9 mouse cellular contexts compared by ENCODE assay signal in genomic region chr4:136369727-136370126, GRCm38 (mm10). TPM values are rescaled to one million over a fixed set of nuclear protein-coding genes. Genes with fewer than 3 reads are reported as not detected.
DNase-seq lines count a peak whose midpoint lies in the region; ATAC-seq and TF ChIP-seq lines count a peak whose summit lies in the region.
"Had no signal": no experiment of that assay in that cellular context is flagged by ENCODE, and none has a peak within 500 bp of the region (broad histone marks: within the 10 kb centered on the region; RNA-seq: fewer than 3 reads in every experiment).

No protein-coding gene starts in this region.

- peaks cover 6% of the 10 kb centered on the region for H3K4me1 ChIP-seq in heart, embryonic 12.5 days (replicated peaks)

- H3K27me3 ChIP-seq in heart, embryonic 12.5 days (replicated peaks): 0 out of 2 replicates have a peak, but pooled peaks cover 3% of the 10 kb centered on the region
- peaks cover 7% of the 10 kb centered on the region for H3K27me3 ChIP-seq in C2C12 (ENCODE audit: control insufficient read depth, insufficient read depth, insufficient read length)

- no peaks in the 10 kb centered on the region for H3K79me3 ChIP-seq in C2C12 (ENCODE audit: low read depth)

- no peak for ATAC-seq in heart, embryonic 12.5 days (ENCODE audit: insufficient number of reproducible peaks, low FRiP score)

- H3K9ac ChIP-seq in heart, embryonic 12.5 days: no peak overlapping the region

- H3K9me3 ChIP-seq in heart, embryonic 12.5 days (replicated peaks): no peaks in the 10 kb centered on the region
- H3K9me3 ChIP-seq: megakaryocyte, embryonic 14.5 days had no signal

- H3K27ac ChIP-seq in heart, embryonic 12.5 days (ENCODE audit: poor library complexity, severe bottlenecking): no peak overlapping the region

- no peaks in the 10 kb centered on the region for H3K79me2 ChIP-seq in C2C12 (ENCODE audit: control insufficient read depth, insufficient read depth)

- H3K4me2 ChIP-seq in heart, embryonic 12.5 days: no peak overlapping the region

- H3K36me3 ChIP-seq in heart, embryonic 12.5 days: no peaks in the 10 kb centered on the region
- no peaks in the 10 kb centered on the region for H3K36me3 ChIP-seq in C2C12 (ENCODE audit: control insufficient read depth, insufficient read depth)

- peak; percentile 29 for TF ChIP-seq CTCF in C2C12 (IDR thresholded peaks at IDR 0.05; ENCODE audit: control insufficient read depth, insufficient read depth, insufficient read length)

- no peak overlapping the region for H3ac ChIP-seq in C2C12 (ENCODE audit: control insufficient read depth, insufficient read length, low read depth)

- 5% methylated on average over 3 of the region's 3 CpGs for WGBS in heart, embryonic 12.5 days

- no peak overlapping the region for H3K4me3 ChIP-seq in heart, embryonic 12.5 days
- no peak overlapping the region for H3K4me3 ChIP-seq in C2C12 (ENCODE audit: insufficient read depth, poor library complexity, severe bottlenecking)
- H3K4me3 ChIP-seq: megakaryocyte, embryonic 14.5 days had no signal

- DNase-seq in heart, adult 8-10 months (ENCODE audit: low spot score): peak; percentile 58
- peak; percentile 83 for DNase-seq in ZHBTc4 (ENCODE audit: low read depth, low spot score)
- DNase-seq in embryo, embryonic 11 days: peak; percentile 84
- DNase-seq in layer of hippocampus, postnatal 14 days (ENCODE audit: low spot score in 2 of 2): peak; percentile 41 to 85
- peak; percentile 20 to 47 for DNase-seq in natural killer cell, adult 2 months (ENCODE audit: low spot score in 2 of 2)
- peak; percentile 70 for DNase-seq in thymus, postnatal 25 days

TF ChIP-seq in C2C12, 6 proteins besides CTCF, POLR2A, EP300 and RAD21:
- TF ChIP-seq FOSL1 (IDR thresholded peaks at IDR 0.05; ENCODE audit: insufficient read depth, low read length, poor library complexity, severe bottlenecking): no peak
- TF ChIP-seq MYOD1 (IDR thresholded peaks at IDR 0.05; ENCODE audit: control insufficient read depth, insufficient read length, low read depth): peak; percentile 47
- TF ChIP-seq USF1 (IDR thresholded peaks at IDR 0.05; ENCODE audit: low read depth): no peak

RNA-seq across cellular contexts. Expression of gene Htr1d, which starts 53.6 kb away (rescaled TPM):
- total RNA-seq in heart, adult 8-10 months (2022): not detected
- 0.08 TPM in 1 of 2 replicates, not detected in the other for polyA plus RNA-seq in heart, embryonic 12.5 days (2016; fragmentation: Nextera tagmentation; extraction: Ambion mirVana)
- 0.06 TPM for polyA plus RNA-seq in C2C12 (2012; fragmentation: generic; extraction: Trizol)
- 1 to 10 TPM; 1.1 to 1.2 TPM for total RNA-seq in layer of hippocampus, postnatal 14 days (2021)

RNA-seq across cellular contexts. Expression of gene Hnrnpr, which starts 59.0 kb away (rescaled TPM):
- total RNA-seq in heart, adult 8-10 months (2022): 10 to 100 TPM; 34.6 to 47.6 (median 41.4) TPM
- 112 and 115 TPM in 2 replicates for polyA plus RNA-seq in heart, embryonic 12.5 days (2016; fragmentation: Nextera tagmentation; extraction: Ambion mirVana)
- polyA plus RNA-seq in C2C12 (2012; fragmentation: generic; extraction: Trizol): 38.4 TPM
- 10 to 100 TPM; 97.3 to 99.9 TPM for total RNA-seq in layer of hippocampus, postnatal 14 days (2021)

Comparison
In these comparisons a context has a peak if more than half of its experiments do, and no peak if none do; other contexts are left out.
1. DNase-seq: peak in every context shown above with its lines; median percentile 84 in embryo, embryonic 11 days; 83 in ZHBTc4; 70 in thymus, postnatal 25 days; 63 in layer of hippocampus, postnatal 14 days; 58 in heart, adult 8-10 months; 34 in natural killer cell, adult 2 months.